Mouse (Mus musculus) kidney, postnatal 4 days (tissue): ENCODE measurements around the gene Vmn1r173.
"Not testable (repeated sequence)": the region's sequence is repeated elsewhere in the genome, so short reads cannot be mapped to it uniquely, and the experiment has no call there.

Experiments used
- DNase-seq, 2 experiments: peaks; one replicate each; pipeline ENCODE4 v3.0.0; 2021; ENCODE audit warnings: mixed read lengths in 2 of 2

The Vmn1r173 gene

GRCm38 (mm10) chr7:23700403-23700802, at the start of gene Vmn1r173:
Gene Vmn1r173, plus strand, starts transcription at chr7:23700703.
- DNase-seq = not testable (repeated sequence)

- no peak for DNase-seq
These were observed 42.5 kb upstream of the Vmn1r173 start, which contains the start of gene Vmn1r172 for GRCm38 (mm10) chr7:23658016-23658415. Gene Vmn1r172, plus strand, starts transcription at chr7:23658316.

GRCm38 (mm10) chr7:23751970-23752369, 51.5 kb downstream of the Vmn1r173 start, which contains the start of gene Vmn1r174:
Gene Vmn1r174, plus strand, starts transcription at chr7:23752270.
- DNase-seq = not testable (repeated sequence)
